Mouse (Mus musculus) forebrain, embryonic 12.5 days (tissue): ENCODE measurements around the gene Atg4b. TPM values are rescaled to one million over a fixed set of nuclear protein-coding genes. Genes with fewer than 3 reads are reported as not detected.

ENCODE experiments used
- ATAC-seq: fragments of 200-750 bp; cut with Nextera tagmentation; 2 replicates; pipeline ENCODE4 v1.8.0; 2017; ENCODE audit warnings: moderate TSS enrichment; ENCODE audit not compliant: low FRiP score
- H3K27ac ChIP-seq: fragments of 300-500 bp; sonication (generic); 2 replicates; pipeline ENCODE4 v1.5.1; 2016; ENCODE audit warnings: mild to moderate bottlenecking
- H3K27me3 ChIP-seq: fragments of 300-500 bp; sonication (generic); 2 replicates; pipeline ENCODE4 v1.6.1; 2016; ENCODE audit warnings: mild to moderate bottlenecking
- H3K36me3 ChIP-seq: fragments of 300-500 bp; sonication (generic); replicated peaks from 2 replicates; pipeline ENCODE4 v1.6.1; 2016; ENCODE audit warnings: mild to moderate bottlenecking
- H3K4me1 ChIP-seq: fragments of 300-500 bp; sonication (generic); 2 replicates; pipeline ENCODE4 v1.6.1; 2016
- H3K4me2 ChIP-seq: fragments of 300-500 bp; sonication (generic); 2 replicates; pipeline ENCODE4 v1.6.1; 2016; ENCODE audit warnings: mild to moderate bottlenecking, moderate library complexity
- H3K4me3 ChIP-seq: fragments of 300-500 bp; sonication (generic); replicated peaks from 2 replicates; pipeline ENCODE4 v1.5.1; 2016; ENCODE audit warnings: mild to moderate bottlenecking
- H3K9ac ChIP-seq: fragments of 300-500 bp; sonication (generic); 2 replicates; pipeline ENCODE4 v1.6.1; 2016; ENCODE audit warnings: mild to moderate bottlenecking
- H3K9me3 ChIP-seq: fragments of 300-500 bp; sonication (generic); 2 replicates; pipeline ENCODE4 v1.6.1; 2016
- WGBS: fragments of 180-500 bp; shearing (Covaris S2); methylation state at CpG from one replicate; pipeline ENCODE4 v1.1.7; 2016; 5-methylcytosine and 5-hydroxymethylcytosine counted together
- polyA plus RNA-seq: library from polyadenylated mRNA; unstranded; fragments of >200 nt; fragmentation: Nextera tagmentation; extraction: Ambion mirVana; gene quantifications from 2 replicates; pipeline ENCODE4 v1.2.1, GENCODE M21; 2016

The Atg4b gene
- polyA plus RNA-seq, 1 experiment from 2014 or later, result 113 TPM

- Histone ChIP-seq H3K27me3 (no peaks in the 10 kb centered on the region), H3K36me3 (peaks cover 39% of the 10 kb centered on the region), H3K9me3 (no peaks in the 10 kb centered on the region), H3K4me3 (peak within 1 kb of the TSS; percentile 83), H3K4me1 (peaks cover 39% of the 10 kb centered on the region), H3K4me2 (peak within 1 kb of the TSS; percentile 87), H3K27ac (peak within 1 kb of the TSS; percentile 98), H3K9ac (peak within 1 kb of the TSS; percentile 80)
- WGBS, result under 1% methylated on average over 71 of the region's 94 CpGs
- peak; percentile 94 for ATAC-seq
These were observed 52.5 kb downstream of the Atg4b start, which contains the start of gene Ing5 for GRCm38 (mm10) chr1:93803556-93804507. Gene Ing5 (plus strand): TSS chr1:93803965.

DNA sequence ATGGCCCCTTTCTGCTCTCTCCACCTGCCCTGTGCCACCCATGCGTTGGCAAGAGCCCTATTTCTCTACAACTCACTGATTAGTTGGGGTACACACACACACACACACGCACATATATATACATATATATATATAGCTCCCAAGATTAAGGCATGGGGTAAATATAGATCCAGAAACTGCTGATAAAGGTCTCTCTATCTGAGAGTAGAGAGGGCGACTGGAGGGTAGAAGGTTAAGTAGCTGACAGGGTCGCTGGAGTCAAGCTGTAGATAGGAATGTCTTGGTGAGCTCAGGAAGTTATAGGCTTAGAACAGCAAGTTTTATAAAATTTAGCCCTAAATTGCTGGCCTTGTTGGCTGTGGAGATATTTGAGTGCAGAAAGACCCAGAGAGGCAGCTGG lies 53.5 kb downstream of the Atg4b start:
- Histone ChIP-seq H3K36me3 (peaks cover 35% of the 10 kb centered on the region), H3K4me3 (peak overlapping the region; percentile 83), H3K27ac (no peak overlapping the region), H3K9ac (0 out of 2 replicates have a peak overlapping the region, but pooled peaks have one; percentile 80), H3K9me3 (no peaks in the 10 kb centered on the region), H3K4me2 (peak overlapping the region; percentile 87), H3K4me1 (peaks cover 39% of the 10 kb centered on the region), H3K27me3 (no peaks in the 10 kb centered on the region)
- 78% methylated on average over 4 of the region's 4 CpGs for WGBS
- ATAC-seq, result no peak

GRCm38 (mm10) chr1:93805221-93805951 lies 54.1 kb downstream of the Atg4b start:
- H3K4me1 ChIP-seq, result peaks cover 39% of the 10 kb centered on the region
- H3K4me3 ChIP-seq, result 0 out of 2 replicates have a peak overlapping the region, but pooled peaks have one; percentile 83
- H3K36me3 ChIP-seq, result peaks cover 35% of the 10 kb centered on the region
- peak overlapping the region; percentile 87 for H3K4me2 ChIP-seq
- WGBS, result 85% methylated on average over 5 of the region's 5 CpGs
- H3K27me3 ChIP-seq, result no peaks in the 10 kb centered on the region
- H3K9ac ChIP-seq, result no peak overlapping the region
- H3K27ac ChIP-seq, result no peak overlapping the region
- no peaks in the 10 kb centered on the region for H3K9me3 ChIP-seq
- no peak for ATAC-seq

DNA sequence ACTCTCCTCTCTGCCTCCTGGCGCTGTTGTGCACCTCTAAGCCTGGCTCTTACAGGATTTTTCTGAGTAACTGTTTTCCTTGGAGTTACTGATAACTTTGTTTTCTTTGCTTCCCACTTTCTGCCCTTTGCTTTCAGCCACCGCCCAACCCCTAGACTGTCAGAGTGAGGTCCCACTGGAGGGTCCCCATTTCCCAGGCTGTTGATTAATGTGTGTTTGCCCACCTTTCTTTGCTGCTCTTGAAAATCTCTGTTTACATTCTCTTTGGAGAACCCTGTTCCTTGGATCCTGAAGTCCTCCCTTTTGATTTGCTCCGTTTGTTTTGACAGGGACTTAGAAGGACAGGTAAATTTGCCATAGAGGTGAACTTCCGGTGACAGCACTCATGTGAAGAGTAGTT lies 57.6 kb downstream of the Atg4b start:
- Histone ChIP-seq H3K4me3 (no peak overlapping the region), H3K4me1 (peaks cover 15% of the 10 kb centered on the region), H3K36me3 (peaks cover 68% of the 10 kb centered on the region), H3K4me2 (no peak overlapping the region), H3K9ac (no peak overlapping the region), H3K27me3 (no peaks in the 10 kb centered on the region), H3K9me3 (no peaks in the 10 kb centered on the region), H3K27ac (no peak overlapping the region)
- no peak for ATAC-seq
- 94% methylated on average over 4 of the region's 4 CpGs for WGBS

GRCm38 (mm10) chr1:93810011-93810410 lies 58.7 kb downstream of the Atg4b start:
- H3K4me3 ChIP-seq, result no peak overlapping the region
- H3K27ac ChIP-seq, result no peak overlapping the region
- no peaks in the 10 kb centered on the region for H3K27me3 ChIP-seq
- no peak overlapping the region for H3K4me2 ChIP-seq
- no peaks in the 10 kb centered on the region for H3K9me3 ChIP-seq
- peaks cover 78% of the 10 kb centered on the region for H3K36me3 ChIP-seq
- ATAC-seq, result no peak
- 96% methylated on average over 3 of the region's 3 CpGs for WGBS
- no peak overlapping the region for H3K9ac ChIP-seq
- peaks cover 6% of the 10 kb centered on the region for H3K4me1 ChIP-seq

- Histone ChIP-seq H3K4me3 (no peak overlapping the region), H3K4me2 (no peak overlapping the region), H3K9ac (no peak overlapping the region), H3K4me1 (no peaks in the 10 kb centered on the region), H3K9me3 (no peaks in the 10 kb centered on the region), H3K27ac (no peak overlapping the region), H3K27me3 (no peaks in the 10 kb centered on the region), H3K36me3 (peaks cover 88% of the 10 kb centered on the region)
- 94% methylated on average over 8 of the region's 8 CpGs for WGBS
- ATAC-seq, result no peak
These were observed 60.3 kb downstream of the Atg4b start for GRCm38 (mm10) chr1:93811495-93812039.

- H3K27ac ChIP-seq, result no peak overlapping the region
- ATAC-seq, result no peak
- no peak overlapping the region for H3K4me3 ChIP-seq
- no peaks in the 10 kb centered on the region for H3K9me3 ChIP-seq
- H3K36me3 ChIP-seq, result peaks cover 85% of the 10 kb centered on the region
- no peaks in the 10 kb centered on the region for H3K27me3 ChIP-seq
- no peak overlapping the region for H3K9ac ChIP-seq
- 94% methylated on average over 8 of the region's 8 CpGs for WGBS
- H3K4me2 ChIP-seq, result no peak overlapping the region
- H3K4me1 ChIP-seq, result no peaks in the 10 kb centered on the region
These were observed 66.7 kb downstream of the Atg4b start for GRCm38 (mm10) chr1:93817823-93818532.

GRCm38 (mm10) chr1:93818722-93819121 lies 67.4 kb downstream of the Atg4b start:
- Histone ChIP-seq H3K4me3 (no peak overlapping the region), H3K27ac (no peak overlapping the region), H3K9me3 (no peaks in the 10 kb centered on the region), H3K36me3 (peaks cover 77% of the 10 kb centered on the region), H3K9ac (no peak overlapping the region), H3K27me3 (no peaks in the 10 kb centered on the region), H3K4me2 (no peak overlapping the region), H3K4me1 (no peaks in the 10 kb centered on the region)
- no peak for ATAC-seq
- 90% methylated on average over 7 of the region's 7 CpGs for WGBS

DNA sequence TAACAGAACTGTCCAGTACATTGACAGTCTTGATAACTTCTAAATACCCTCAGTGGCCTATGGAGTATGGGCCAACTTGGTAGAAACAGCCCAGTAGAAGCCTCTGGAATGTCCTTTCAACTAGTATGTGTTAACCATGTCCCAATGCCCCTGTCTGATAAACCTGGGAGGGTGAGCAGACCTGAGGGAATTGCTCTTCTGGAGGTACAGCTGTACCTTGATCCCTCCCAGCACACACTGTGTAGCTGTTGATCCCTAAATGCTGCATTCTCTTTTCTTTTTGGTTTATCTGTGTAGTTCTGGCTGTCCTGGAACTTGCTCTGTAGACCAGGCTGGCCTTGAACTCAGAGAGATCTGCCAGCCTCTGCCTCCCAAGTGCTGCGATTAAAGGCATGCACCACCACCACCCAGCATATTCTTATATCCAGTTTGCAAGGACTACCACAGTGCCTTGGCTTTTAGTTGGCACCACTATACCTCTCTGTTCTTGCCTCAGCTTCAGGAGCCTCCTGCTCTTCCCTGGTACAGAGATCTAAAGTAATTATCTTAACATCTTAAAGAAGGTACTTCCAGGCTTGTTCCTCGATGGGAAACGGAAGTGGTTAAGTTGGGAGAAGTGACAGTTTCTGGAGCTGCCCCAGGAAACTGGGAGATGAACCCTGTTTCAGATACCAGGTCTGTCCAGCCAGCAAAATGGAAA lies 72.6 kb downstream of the Atg4b start:
- no peak for ATAC-seq
- 82% methylated on average over 3 of the region's 3 CpGs for whole genome bisulfite sequencing
- Histone ChIP-seq H3K4me3 (no peak overlapping the region), H3K27me3 (no peaks in the 10 kb centered on the region), H3K4me1 (peaks cover 15% of the 10 kb centered on the region; the same call in 1 of the 2 replicates), H3K9me3 (no peaks in the 10 kb centered on the region), H3K36me3 (peaks cover 26% of the 10 kb centered on the region), H3K4me2 (no peak overlapping the region), H3K27ac (peak overlapping the region; percentile 91; the same call in 1 of the 2 replicates), H3K9ac (no peak overlapping the region)

GRCm38 (mm10) chr1:93824609-93825008 lies 73.3 kb downstream of the Atg4b start, which contains the start of gene D2hgdh:
Gene D2hgdh (plus strand): TSS chr1:93824909.
- ATAC-seq, result peak; percentile 8; the same call in 1 of the 2 replicates
- Histone ChIP-seq H3K4me1 (peaks cover 15% of the 10 kb centered on the region; the same call in 1 of the 2 replicates), H3K36me3 (peaks cover 20% of the 10 kb centered on the region), H3K27me3 (no peaks in the 10 kb centered on the region), H3K4me3 (peak within 1 kb of the TSS; percentile 58), H3K9ac (peak within 1 kb of the TSS; percentile 56), H3K9me3 (no peaks in the 10 kb centered on the region), H3K4me2 (peak within 1 kb of the TSS; percentile 60), H3K27ac (peak within 1 kb of the TSS; percentile 91)
- WGBS, result 4% methylated on average over 10 of the region's 10 CpGs

GRCm38 (mm10) chr1:93825105-93825674 lies 73.9 kb downstream of the Atg4b start:
- Histone ChIP-seq H3K27ac (peak overlapping the region; percentile 91), H3K9me3 (no peaks in the 10 kb centered on the region), H3K4me3 (peak overlapping the region; percentile 58), H3K9ac (peak overlapping the region; percentile 56), H3K27me3 (no peaks in the 10 kb centered on the region), H3K4me1 (peaks cover 15% of the 10 kb centered on the region; the same call in 1 of the 2 replicates), H3K36me3 (peaks cover 15% of the 10 kb centered on the region), H3K4me2 (peak overlapping the region; percentile 60)
- peak; percentile 95 for ATAC-seq
- WGBS, result 1% methylated on average over 30 of the region's 30 CpGs
